Mouse (Mus musculus) forebrain, postnatal 0 days (tissue): Measurements from ENCODE around the gene Cxcr6. TPM values are rescaled to one million over a fixed set of nuclear protein-coding genes. Genes with fewer than 3 reads are reported as not detected.

Experiments used
- ATAC-seq: fragments of 200-750 bp; cut with Nextera tagmentation; 2 replicates; pipeline ENCODE4 v1.8.0; 2017; ENCODE audit warnings: mild to moderate bottlenecking, moderate library complexity
- DNase-seq: peaks from one replicate; pipeline ENCODE4 v3.0.0-alpha.2; 2015
- H3K27ac ChIP-seq: fragments of 300-500 bp; sonication (generic); 2 replicates; pipeline ENCODE4 v1.5.1; 2014; ENCODE audit warnings: low read depth, mild to moderate bottlenecking, antibody characterized with exemption, low read length, moderate library complexity, mixed read lengths
- H3K27me3 ChIP-seq: fragments of 300-500 bp; sonication (generic); 2 replicates; pipeline ENCODE4 v1.6.1; 2014; ENCODE audit warnings: mild to moderate bottlenecking, low read length, mixed read lengths; ENCODE audit not compliant: insufficient read depth
- H3K36me3 ChIP-seq: fragments of 300-500 bp; sonication (generic); 2 replicates; pipeline ENCODE4 v1.6.1; 2014; ENCODE audit warnings: mild to moderate bottlenecking, moderate library complexity; ENCODE audit not compliant: insufficient read depth
- H3K4me1 ChIP-seq: fragments of 300-500 bp; sonication (generic); 2 replicates; pipeline ENCODE4 v1.6.1; 2014; ENCODE audit warnings: antibody characterized with exemption; ENCODE audit not compliant: insufficient read depth
- H3K4me2 ChIP-seq: fragments of 300-500 bp; sonication (generic); 2 replicates; pipeline ENCODE4 v1.6.1; 2014; ENCODE audit warnings: low read depth, mild to moderate bottlenecking, moderate library complexity
- H3K4me3 ChIP-seq: fragments of 300-500 bp; sonication (generic); 2 replicates; pipeline ENCODE4 v1.5.1; 2014; ENCODE audit warnings: low read depth, low read length, mixed read lengths
- H3K9ac ChIP-seq: fragments of 300-500 bp; sonication (generic); 2 replicates; pipeline ENCODE4 v1.6.1; 2014; ENCODE audit warnings: mild to moderate bottlenecking
- H3K9me3 ChIP-seq: fragments of 300-500 bp; sonication (generic); 2 replicates; pipeline ENCODE4 v1.6.1; 2016; ENCODE audit warnings: low read length
- CTCF ChIP-seq: sonication (generic); IDR thresholded peaks from 2 replicates; pipeline ENCODE4 v1.5.1; 2016; ENCODE audit warnings: antibody characterized with exemption, control low read depth, low read depth
- WGBS: fragments of 180-500 bp; shearing (Covaris S2); extraction: QIAGEN DNeasy Blood & Tissue Kit; methylation state at CpG from one replicate; pipeline ENCODE4 v1.1.7; 2014; 5-methylcytosine and 5-hydroxymethylcytosine counted together
- polyA plus RNA-seq: library from polyadenylated mRNA; unstranded; fragments of >200 nt; fragmentation: Nextera tagmentation; extraction: Ambion mirVana; gene quantifications from 2 replicates; pipeline ENCODE4 v1.2.1, GENCODE M21; 2015
- total RNA-seq: library from RNA; depleted of rRNA; stranded (reverse); fragments of >200 nt; gene quantifications from 2 replicates; pipeline ENCODE4 v1.2.3, GENCODE M21; 2014; rRNA removed

The Cxcr6 gene
- total and polyA plus RNA-seq, 2 experiments from 2014 or later, result not detected

GRCm38 (mm10) chr9:123856836-123857235 lies 50.6 kb downstream of the Cxcr6 start:
- TF ChIP-seq CTCF, result no peak
- no peak for DNase-seq
- Histone ChIP-seq H3K36me3 (no peaks in the 10 kb centered on the region), H3K4me1 (peaks cover 3% of the 10 kb centered on the region; the same call in 1 of the 2 replicates), H3K4me2 (no peak overlapping the region), H3K9me3 (no peaks in the 10 kb centered on the region), H3K27me3 (no peaks in the 10 kb centered on the region), H3K4me3 (no peak overlapping the region), H3K9ac (no peak overlapping the region), H3K27ac (no peak overlapping the region)
- no peak for ATAC-seq
- 90% methylated on average over 2 of the region's 2 CpGs for WGBS

Other genes with a start within 250 kb of the Cxcr6 start
- 0.08 and 0.10 TPM in 2 replicates for gene Slc6a20b, start 173.9 kb upstream of the Cxcr6 start, total RNA-seq
- gene Slc6a20b, start 173.9 kb upstream of the Cxcr6 start, polyA plus RNA-seq, result 0.08 and 0.19 TPM in 2 replicates
- 0.52 TPM in 1 of 2 replicates, not detected in the other for gene Ccr9, start 128.0 kb upstream of the Cxcr6 start, total RNA-seq
- 0.30 and 0.34 TPM in 2 replicates for gene Ccr9, start 128.0 kb upstream of the Cxcr6 start, polyA plus RNA-seq
- gene Slc6a20a, start 127.6 kb upstream of the Cxcr6 start, total RNA-seq, result 17.2 and 33.0 TPM in 2 replicates
- 23.5 and 25.7 TPM in 2 replicates for gene Slc6a20a, start 127.6 kb upstream of the Cxcr6 start, polyA plus RNA-seq
- 36.5 and 37.9 TPM in 2 replicates for gene Lztfl1, start 88.8 kb upstream of the Cxcr6 start, total RNA-seq
- 37.5 and 42.3 TPM in 2 replicates for gene Lztfl1, start 88.8 kb upstream of the Cxcr6 start, polyA plus RNA-seq
- 11.1 and 17.8 TPM in 2 replicates for gene Fyco1, start 45.4 kb downstream of the Cxcr6 start, total RNA-seq
- gene Fyco1, start 45.4 kb downstream of the Cxcr6 start, polyA plus RNA-seq, result 2.7 and 7.6 TPM in 2 replicates
- gene Xcr1, start 55.6 kb downstream of the Cxcr6 start, total RNA-seq, result not detected in 2 replicates
- 0.06 and 0.14 TPM in 2 replicates for gene Xcr1, start 55.6 kb downstream of the Cxcr6 start, polyA plus RNA-seq
- 0.38 and 1.1 TPM in 2 replicates for gene Ccr1, start 162.2 kb downstream of the Cxcr6 start, total RNA-seq
- gene Ccr1, start 162.2 kb downstream of the Cxcr6 start, polyA plus RNA-seq, result 0.76 and 0.77 TPM in 2 replicates
- not detected in 2 replicates for gene Ccr1l1, start 171.9 kb downstream of the Cxcr6 start, total RNA-seq
- gene Ccr1l1, start 171.9 kb downstream of the Cxcr6 start, polyA plus RNA-seq, result not detected in 2 replicates
- gene Ccr3, start 215.5 kb downstream of the Cxcr6 start, total RNA-seq, result 0.05 TPM in 1 of 2 replicates, not detected in the other
- gene Ccr3, start 215.5 kb downstream of the Cxcr6 start, polyA plus RNA-seq, result not detected in 2 replicates